Mouse (Mus musculus): ENCODE results near the gene Cacna1a.

Cacna1a gene

DNA sequence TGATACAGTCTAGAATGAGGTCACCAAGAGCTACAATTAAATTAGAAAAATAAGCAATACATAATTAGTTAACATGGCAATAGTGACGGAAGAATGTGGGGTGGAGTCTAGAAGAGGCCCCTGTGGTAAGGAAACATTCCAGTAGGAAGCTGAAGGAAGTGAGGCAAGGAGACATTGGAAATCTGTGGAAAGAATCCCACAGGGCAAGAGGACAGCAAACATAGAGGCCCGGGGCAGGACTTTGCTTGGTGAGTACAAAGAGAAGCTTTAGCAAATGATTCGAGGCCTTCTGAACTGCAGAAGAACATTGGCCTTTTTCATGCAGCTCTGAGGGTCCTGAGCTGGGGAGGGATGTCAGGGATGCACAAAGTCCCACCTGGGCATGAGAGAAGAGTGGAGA is at the start of gene Cacna1a:
Gene Cacna1a (plus strand): TSS at position 166 of the 400 bp plus-strand sequence.
- no peak for DNase-seq (ENCODE audit: low read depth, low spot score)

DNA sequence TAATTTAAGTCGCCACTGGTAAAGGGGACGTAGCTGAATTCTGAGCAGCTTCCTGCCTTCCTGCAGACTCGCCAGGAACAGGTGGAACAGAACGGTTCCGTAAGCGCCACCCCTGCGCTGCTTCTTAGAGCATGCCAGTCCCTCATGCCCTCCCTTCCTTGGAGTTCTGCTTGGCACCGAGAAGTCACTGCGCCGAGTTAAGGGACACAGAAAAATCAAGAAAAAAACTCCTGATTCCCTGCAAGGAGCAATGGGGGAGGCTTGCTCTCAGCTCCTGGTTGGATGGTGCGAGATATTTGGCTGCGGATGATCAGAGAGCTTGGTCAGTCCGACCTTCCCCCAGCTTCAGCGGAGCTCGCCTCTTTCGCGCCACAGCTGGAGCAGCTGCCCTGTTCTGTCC is 49.7 kb upstream of the Cacna1a start:
- DNase-seq (ENCODE audit: low read depth, low spot score): no peak

DNA sequence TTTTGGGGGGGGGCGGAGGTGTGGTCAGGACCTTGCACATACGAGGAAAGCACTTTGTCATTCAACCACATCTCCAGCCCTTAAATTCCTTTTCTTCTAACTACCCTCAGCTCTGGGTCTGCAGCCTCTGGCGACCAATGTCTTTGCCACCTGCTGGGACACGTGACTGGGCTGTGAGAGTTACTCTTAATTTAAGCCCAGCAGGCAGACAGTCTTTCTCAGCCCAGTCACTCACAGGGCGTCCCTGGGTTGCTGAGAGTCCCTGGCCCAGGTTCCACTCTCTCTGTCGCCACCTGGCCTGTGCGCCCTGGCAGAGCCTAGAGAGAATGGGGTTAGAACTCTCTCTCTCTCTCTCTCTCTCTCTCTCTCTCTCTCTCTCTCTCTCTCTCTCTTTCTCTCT is 48.9 kb upstream of the Cacna1a start:
- no peak for DNase-seq (ENCODE audit: low read depth, low spot score)

DNA sequence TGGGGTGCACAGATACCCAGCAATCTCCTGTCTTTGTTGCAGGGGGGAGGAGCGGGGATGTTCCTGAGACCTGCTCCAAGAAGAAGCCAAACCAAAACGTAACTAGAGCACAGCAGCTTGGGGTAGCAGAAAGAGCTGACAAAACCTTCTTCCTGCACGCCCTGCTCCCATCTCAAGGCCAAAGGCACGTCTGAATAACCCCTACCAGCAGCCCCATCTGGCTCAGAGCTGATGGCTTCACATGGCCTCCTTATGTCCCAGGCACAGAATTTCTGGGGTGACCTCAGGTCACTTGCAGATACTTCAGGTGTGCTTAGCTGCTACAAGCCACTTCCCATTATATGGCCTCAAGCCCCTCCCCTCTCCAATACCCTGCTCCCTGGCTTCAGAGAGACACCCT is 48.4 kb upstream of the Cacna1a start:
- DNase-seq (ENCODE audit: low read depth, low spot score): no peak

DNA sequence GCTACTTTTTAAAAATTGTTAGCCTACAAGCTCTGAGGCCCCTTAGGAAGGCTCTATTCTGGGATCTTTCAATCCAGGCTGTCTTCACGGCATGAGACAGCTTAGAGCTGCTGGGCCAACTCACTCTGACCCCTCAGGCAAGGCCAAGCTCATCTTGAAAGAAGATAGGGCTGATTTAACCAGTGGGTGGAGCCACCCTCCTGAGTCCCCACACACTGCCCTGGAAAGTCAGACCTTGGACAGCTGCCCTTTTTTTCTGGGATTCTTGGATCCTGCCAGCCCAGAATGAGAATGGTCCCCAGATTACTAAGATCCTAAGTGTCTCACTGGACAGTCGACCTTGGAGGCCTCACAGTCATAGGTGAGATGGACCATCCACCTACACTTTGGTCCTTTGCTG is 47.6 kb upstream of the Cacna1a start:
- no peak for DNase-seq (ENCODE audit: low read depth, low spot score)

DNA sequence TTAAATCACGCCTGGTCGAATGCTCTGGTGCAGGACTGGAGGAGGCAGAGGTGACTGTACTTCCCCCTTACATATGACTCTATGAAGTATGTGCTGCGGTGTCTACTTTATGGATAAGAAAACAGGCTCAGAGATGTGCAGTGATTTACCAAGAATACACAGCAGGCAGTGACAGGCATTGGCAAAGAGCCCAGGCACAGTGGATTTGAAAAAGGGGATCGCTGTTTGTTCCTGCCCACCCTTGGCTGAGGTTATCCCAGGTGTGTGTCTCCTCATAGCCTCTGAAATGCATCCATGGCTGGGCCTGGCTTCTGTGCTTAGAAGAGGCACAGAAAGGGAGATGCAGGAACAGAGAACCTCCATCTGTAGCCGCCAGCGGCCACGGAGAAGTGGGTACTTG is 42.7 kb upstream of the Cacna1a start:
- DNase-seq (ENCODE audit: low read depth, low spot score): no peak

DNA sequence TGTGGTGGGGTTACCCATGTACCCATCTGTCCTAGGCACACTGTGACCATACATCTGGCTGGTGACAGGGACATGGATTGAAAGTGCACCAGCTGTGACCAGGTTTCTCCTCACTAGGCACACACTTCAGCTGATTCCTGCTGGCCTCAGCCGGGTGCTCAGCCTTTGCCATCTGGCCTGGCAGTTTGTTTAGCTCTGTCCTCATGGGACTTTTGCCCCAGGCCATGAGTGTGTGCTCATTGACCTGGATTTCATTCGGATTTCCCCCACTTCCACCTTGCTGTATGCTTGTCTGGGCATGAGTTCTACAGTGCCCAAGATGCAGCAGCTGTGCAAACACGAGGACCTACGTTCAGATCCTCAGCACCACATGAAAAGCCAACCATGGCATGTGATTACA is 41.8 kb upstream of the Cacna1a start:
- no peak for DNase-seq (ENCODE audit: low read depth, low spot score)

DNA sequence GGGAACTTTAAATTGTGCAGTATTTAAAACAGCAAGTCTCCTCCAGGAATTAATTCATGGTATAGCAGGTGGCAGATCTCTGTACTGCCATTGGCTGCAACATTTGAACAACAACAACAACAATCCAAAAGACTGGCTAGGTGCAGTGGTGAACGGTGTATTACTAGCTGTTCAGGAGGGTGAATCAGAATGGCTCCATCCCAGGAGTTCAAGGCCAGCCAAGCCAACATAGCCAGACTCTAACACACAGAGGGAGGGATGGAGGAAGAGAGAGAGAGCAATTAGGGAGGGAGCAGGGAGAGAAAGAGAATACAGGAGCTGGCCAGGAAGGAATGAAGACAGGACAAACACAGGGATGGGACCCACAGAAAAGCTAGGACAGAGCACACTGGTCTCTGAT is 38.7 kb upstream of the Cacna1a start:
- no peak for DNase-seq (ENCODE audit: low read depth, low spot score)

DNA sequence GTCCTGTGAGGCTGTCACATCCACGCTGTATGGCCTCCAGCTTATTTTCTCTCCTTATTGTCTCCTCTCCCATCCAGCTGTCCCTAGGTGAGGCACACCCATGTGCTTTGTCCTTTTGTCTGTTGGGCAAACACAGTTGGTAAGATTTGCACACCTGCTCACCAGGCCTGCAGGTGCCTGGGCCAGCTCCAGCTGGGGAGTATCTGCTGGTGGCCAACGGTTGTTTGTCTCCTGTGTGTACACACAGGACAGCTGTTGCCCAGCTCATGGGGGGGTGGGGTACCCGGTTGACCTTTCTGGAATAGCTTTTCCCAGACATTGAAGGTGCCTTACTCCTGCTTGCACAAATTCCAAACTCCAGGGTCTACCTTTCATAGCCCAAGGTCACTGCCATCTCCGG is 37.3 kb upstream of the Cacna1a start:
- no peak for DNase-seq (ENCODE audit: low read depth, low spot score)

DNA sequence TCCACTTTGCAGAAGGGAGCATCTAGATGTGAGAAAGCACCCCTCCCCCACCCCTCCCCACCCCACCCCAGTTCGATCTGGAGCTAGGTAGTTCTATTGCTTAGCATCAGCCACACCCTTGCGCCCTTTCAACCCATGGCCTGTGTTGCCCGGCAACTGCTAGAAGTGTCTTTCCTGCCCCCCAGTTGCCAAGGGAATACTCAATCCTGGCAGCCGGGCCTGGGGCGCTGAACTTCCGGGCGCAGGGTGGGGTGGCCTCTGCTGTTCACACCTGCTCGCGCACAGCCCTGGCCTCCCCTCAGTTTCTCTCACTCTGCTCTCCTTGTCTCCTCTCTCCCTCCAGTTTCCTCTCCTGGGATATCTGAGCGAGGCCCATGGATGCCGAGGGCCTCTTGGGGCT is 31.8 kb upstream of the Cacna1a start:
- no peak for DNase-seq (ENCODE audit: low read depth, low spot score)

DNA sequence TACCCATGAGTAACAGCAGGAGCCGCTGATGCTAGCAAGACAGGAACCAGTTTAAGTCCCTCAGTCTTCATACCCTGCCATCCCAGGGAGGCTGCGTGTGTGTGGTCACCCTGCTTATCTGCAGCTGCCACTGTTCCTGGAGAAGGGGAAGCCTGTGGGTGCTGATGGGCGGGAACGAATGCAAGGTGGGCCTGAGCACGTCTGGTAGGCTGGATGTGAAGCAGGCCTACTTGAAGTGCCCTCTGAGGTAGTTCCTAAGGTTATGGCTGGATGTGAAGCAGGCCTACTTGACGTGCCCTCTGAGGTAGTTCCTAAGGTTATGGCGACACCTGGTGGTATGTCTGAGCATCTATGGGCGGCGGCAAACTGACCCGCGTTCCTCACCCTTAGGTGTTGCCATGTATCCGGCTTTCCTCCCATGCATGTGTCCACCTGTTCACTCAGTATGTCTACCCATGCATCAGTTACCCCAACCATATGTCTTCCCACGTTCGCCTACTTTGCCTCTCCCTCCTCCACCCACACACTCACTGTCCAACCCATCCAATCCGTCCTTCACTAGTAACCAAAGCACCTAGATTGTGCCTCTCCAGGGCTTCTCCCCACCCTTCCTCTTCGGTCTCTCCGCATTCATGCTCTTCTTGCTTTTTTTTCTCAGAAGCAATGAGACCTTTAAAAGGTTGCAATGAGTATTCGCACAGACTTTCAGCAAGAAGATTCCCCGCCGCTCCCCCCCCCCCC is 30.4 kb upstream of the Cacna1a start:
- DNase-seq (ENCODE audit: low read depth, low spot score): peak; percentile 81

DNA sequence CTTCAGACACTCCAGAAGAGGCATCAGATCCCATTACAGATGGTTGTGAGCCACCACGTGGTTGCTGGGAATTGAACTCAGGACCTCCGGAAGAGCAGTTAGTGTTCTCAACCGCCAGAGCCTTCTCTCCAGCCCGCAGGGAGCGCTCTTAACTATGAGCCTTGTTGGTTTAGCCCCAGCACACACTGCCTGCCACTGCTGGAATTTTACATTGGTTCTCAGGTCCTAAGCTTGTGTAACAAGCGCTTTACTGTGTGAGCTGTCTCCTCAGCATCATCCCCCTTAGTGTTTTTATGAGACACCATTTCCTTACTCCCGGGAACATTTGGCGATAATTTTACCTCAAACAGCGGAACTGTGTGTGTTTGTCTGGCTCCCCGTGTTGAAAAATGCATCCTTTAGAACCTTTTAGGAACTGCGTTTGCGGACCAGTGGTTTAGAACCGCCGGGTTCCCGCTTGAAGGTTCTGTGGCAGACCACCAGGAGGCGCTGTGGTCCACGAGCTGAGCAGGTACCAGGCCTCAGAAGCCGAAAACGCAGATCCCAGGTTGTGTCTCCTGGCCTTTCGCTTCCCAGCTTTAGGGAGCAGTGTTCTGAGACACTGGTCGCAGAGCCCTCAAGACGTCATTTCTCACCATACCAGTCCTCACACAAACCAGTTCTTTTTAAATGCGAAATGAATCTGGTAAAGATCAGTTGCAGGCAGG is 24.7 kb upstream of the Cacna1a start:
- DNase-seq (ENCODE audit: low read depth, low spot score): peak; percentile 51

DNA sequence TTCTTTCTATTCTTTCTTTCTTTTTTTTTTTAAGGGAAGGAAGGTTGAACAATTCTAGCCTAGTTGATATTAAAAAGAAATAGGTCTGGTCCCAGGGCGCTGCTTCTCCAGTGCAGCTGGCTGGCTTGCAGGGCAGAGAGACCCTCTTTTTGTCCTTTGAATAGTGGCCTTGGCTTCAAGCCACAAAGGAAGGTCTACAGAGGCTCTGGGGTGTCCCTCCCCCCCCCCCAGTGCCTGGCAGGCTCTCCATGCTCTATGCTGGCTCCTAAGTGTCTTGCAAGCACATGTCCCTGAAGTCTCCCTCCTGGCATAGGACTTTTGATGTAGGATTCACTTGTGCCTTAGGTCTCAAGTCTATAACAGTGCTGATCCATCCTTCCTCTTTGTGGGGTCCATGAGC is 23.0 kb upstream of the Cacna1a start:
- DNase-seq (ENCODE audit: low read depth, low spot score): no peak

DNA sequence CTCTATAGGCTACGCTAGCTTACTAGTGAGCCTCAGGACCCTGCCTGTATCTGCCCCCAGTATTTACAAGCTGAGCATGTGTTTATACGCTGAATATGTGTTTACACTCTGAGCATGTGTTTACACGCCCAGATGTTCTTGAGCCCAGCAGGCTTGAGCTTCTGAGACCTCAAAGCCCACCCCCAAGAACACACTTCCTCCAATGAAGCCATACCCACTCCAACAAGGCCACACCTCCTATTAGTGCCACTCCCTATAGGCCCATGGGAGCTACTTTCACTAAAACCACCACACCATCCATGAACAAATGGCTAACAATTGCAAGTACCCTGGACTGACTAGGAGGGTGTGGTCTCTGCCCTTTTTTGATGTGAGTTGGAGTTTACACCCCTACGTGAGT is 17.3 kb upstream of the Cacna1a start:
- no peak for DNase-seq (ENCODE audit: low read depth, low spot score)

DNA sequence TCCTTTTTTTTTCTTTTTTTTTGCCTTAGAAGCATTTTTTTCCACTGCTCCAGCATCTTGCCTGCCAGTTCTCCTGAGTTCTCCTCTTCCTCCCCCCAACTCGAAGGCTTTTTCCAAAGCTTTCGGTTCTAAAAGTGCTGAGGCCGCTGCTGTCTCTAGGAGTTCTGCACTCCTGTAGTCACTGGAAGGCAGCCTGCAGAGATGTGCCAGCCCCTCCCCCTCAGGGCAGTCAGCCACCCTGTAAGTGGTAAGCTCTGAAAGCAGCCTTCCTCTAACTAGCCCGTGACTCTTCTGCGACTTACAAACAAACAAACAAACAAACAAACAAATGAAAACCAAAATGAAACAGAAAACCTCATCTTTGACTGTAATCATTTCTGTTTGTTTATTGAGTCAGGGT is 13.2 kb upstream of the Cacna1a start:
- no peak for DNase-seq (ENCODE audit: low read depth, low spot score)

DNA sequence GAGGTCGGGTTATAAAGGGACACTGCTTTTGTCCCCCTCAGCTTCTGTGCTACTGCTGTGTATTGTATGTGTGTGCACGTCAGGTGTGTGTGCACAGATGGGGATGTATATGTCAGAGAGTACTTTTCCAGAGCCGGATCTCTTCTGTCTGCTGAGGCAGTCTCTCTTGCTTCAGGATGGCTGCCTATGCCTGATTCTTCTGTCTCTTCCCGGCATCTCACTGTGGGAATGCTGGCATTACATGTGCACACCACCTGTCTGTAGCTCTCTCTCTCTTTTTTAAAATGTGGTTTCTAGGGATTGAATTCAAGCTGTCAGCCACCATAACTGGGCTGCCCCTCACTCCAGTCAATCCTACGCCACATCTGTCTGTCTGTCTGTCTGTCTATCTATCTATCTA is 12.4 kb upstream of the Cacna1a start:
- no peak for DNase-seq (ENCODE audit: low read depth, low spot score)

DNA sequence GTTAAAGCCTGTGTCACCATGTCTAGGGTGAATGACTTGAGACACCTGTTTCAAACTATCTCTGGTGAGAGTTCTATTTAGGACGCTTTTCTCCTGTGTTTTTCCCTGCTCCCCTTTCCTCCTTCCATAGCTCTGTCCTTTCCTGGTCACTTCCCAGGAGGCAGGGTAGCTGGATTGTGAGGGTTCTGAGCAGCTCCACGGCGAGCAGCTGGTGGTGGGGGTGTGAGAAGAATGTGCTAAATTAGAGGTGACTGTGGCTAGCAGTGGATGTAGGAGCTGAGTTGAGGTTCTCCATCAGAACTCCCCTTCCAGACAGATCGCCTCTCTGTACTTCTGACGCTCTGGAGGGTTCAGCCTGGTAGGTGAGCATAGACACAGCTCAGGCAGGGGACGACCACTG is 11.7 kb upstream of the Cacna1a start:
- no peak for DNase-seq (ENCODE audit: low read depth, low spot score)

DNA sequence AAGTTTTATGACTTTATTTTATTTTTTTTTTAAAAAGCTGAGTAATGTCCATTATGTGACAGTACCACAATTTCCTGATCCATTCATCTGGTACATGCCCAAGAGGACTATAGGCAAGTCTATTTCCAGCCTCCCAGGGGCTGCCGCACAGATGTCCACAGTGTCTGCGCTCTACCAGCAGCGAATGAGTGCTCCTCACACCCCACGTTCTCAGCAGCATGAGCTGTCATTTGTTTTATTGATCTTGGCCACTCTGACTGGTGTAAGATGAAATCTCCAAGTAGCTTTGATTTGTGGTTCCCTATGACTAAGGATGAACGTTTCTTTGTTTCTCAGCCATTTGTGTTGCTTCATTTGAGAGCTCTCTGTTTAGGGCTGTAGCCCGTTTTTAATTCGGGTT is 6.6 kb upstream of the Cacna1a start:
- DNase-seq (ENCODE audit: low read depth, low spot score): no peak

DNA sequence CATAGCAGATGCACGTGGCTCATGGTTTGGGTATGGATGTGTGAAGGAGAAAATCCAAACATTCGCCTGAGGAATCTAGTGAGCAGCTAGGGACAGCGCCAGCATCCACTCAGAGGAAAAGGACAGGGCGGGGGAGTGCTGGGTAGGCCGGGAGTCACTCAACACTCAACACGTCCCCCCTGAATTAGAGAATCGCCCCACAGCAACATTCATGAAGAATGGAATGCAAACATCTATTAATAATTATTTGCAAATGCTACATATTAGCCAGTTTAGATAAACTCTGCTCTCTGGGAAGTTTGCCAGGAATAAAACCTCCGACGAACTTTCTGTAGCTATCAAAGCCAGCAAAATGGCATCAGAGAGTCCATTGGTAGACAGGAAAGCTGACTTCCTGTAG is 533 bp downstream of the Cacna1a start:
- no peak for DNase-seq (ENCODE audit: low read depth, low spot score)

DNA sequence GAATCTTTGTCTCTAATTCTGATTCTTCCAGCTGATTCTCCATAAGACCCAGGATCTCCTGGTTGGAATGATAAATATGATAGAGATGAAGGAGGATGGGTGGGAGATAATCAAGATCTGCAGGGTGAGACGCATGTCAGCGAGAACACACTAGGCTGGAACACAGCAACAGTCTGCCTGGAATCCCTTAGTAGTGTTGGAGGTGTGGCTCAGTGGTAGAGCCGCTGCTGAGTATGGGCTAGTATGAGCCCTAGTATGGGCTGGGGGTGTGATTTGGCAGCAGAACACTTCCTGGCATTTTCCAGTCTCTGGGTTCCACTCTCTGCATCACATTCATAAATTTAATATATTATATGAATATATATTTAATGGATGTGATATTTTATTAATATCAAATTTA is 933 bp downstream of the Cacna1a start:
- DNase-seq (ENCODE audit: low read depth, low spot score): no peak

DNA sequence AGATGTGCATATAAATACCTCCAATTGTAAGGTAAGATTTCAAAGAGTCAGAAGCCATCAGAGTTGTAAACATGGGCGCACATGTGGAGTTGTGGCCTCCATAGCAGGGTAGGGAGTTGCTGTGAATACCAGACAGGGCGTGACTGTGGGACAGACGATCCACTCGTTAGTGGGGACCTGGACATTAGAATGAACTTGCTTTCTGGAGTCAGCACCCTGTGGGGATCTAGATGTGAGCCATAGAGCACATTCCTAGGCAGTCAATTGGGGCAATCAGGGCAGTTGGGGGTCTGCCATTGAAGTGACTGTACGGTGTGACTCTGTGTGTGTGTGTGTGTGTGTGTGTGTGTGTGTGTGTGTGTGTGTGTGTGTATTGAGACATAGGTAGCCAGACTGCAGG is 3.4 kb downstream of the Cacna1a start:
- DNase-seq (ENCODE audit: low read depth, low spot score): no peak

DNA sequence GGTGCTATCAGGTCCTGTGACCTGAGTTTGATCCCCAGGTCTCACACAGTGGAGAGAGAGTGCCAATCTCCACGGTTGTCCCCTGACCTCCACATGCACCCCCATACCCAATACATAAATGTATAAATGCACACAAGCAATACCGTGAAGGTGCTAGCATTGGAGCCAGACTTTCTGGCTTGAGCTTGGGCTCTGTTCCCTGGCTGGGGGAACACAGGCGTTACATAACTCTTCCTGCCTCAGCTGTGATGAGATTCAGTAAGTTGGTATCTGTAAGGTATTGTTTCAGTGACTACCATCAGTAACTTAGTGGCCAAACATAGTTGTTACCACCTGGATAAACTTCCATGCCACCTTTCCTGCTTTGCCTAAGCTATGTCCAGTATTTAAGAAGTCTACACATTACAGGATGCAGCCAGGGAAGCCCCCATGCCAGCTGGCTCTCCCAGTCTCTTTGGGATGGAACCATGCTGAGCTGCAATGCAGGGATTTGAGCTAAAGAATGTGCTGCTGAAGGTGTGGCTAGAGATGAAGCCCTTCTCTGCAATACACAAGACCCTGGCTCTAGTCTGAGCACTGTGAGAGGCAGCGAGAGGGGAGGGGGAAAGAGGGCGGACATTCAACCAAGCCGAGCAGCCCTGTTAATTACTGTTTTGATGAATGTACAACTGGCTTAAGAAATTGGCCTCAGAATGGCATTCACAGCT is 7.7 kb downstream of the Cacna1a start:
- DNase-seq (ENCODE audit: low read depth, low spot score): no peak

Data from retina, postnatal 7 days (tissue).